Mouse (Mus musculus): ENCODE data around the gene Cfap61. TPM values are rescaled to one million over a fixed set of nuclear protein-coding genes. Genes with fewer than 3 reads are reported as not detected.

Gene Cfap61
- total RNA-seq, 2 experiments from 2014 or later: 3.5 to 3.6 TPM

- DNase-seq (ENCODE audit: extremely low spot score in 1 of 2, low spot score in 2 of 2): peak; percentile 31 to 32
- TF ChIP-seq CTCF (IDR thresholded peaks at IDR 0.05): no peak
- Histone ChIP-seq H3K4me3 (no peak overlapping the region), H3K27ac (peak overlapping the region; percentile 45; the same call in 1 of the 2 replicates)
- intact Hi-C loops (cut with DNase I): loop anchor here (5.0 kb wide), 1 partner anchor 37 kb away; the partner anchor contains the start of gene Insm1
Observed at GRCm38 (mm10) chr2:146258736-146259469, 324.3 kb downstream of the Cfap61 start.

- no peak for DNase-seq (ENCODE audit: extremely low spot score in 1 of 2, low spot score in 2 of 2)
- no peak for TF ChIP-seq CTCF (IDR thresholded peaks at IDR 0.05)
- no peak overlapping the region; the same call in 1 of the 2 replicates for H3K27ac ChIP-seq
- intact Hi-C loops (cut with DNase I): loop anchor here (5.0 kb wide), 1 partner anchor 38 kb away; the partner anchor contains the start of gene Insm1
- no peak overlapping the region for H3K4me3 ChIP-seq
Observed at GRCm38 (mm10) chr2:146259787-146260560, 325.4 kb downstream of the Cfap61 start.

- no peak for DNase-seq (ENCODE audit: extremely low spot score in 1 of 2, low spot score in 2 of 2)
- intact Hi-C loops (cut with DNase I): no loop called here
- Histone ChIP-seq H3K27ac (no peak overlapping the region), H3K4me3 (no peak overlapping the region)
- TF ChIP-seq CTCF (IDR thresholded peaks at IDR 0.05): no peak
Observed at GRCm38 (mm10) chr2:146261146-146261545, 326.6 kb downstream of the Cfap61 start.

GRCm38 (mm10) chr2:146262215-146262614, 327.6 kb downstream of the Cfap61 start:
- no peak for TF ChIP-seq CTCF (IDR thresholded peaks at IDR 0.05)
- Histone ChIP-seq H3K27ac (no peak overlapping the region), H3K4me3 (no peak overlapping the region)
- intact Hi-C loops (cut with DNase I): no loop called here
- no peak for DNase-seq (ENCODE audit: extremely low spot score in 1 of 2, low spot score in 2 of 2)

GRCm38 (mm10) chr2:146262966-146263365, 328.4 kb downstream of the Cfap61 start:
- H3K4me3 ChIP-seq: no peak overlapping the region
- H3K27ac ChIP-seq: no peak overlapping the region
- no peak for TF ChIP-seq CTCF (IDR thresholded peaks at IDR 0.05)
- intact Hi-C loops (cut with DNase I): no loop called here
- no peak for DNase-seq (ENCODE audit: extremely low spot score in 1 of 2, low spot score in 2 of 2)

Other genes starting within 250 kb of the Cfap61 start
- gene Naa20, start 32.7 kb upstream of the Cfap61 start, total RNA-seq (2021): 10 to 100 TPM; 71.8 to 80.8 TPM
- gene Crnkl1, start 230 bp downstream of the Cfap61 start, total RNA-seq (2021): 10 to 100 TPM; 20.6 to 21.1 TPM